Mouse (Mus musculus): ENCODE measurements around the gene Dab2ip. TPM values are rescaled to one million over a fixed set of nuclear protein-coding genes. Genes with fewer than 3 reads are reported as not detected.
A peak's percentile ranks its signal among the peaks of the same experiment; 100 is the strongest.

Gene Dab2ip
- polyA plus RNA-seq, 1 experiment from 2014 or later, result 27.0 TPM

DNA sequence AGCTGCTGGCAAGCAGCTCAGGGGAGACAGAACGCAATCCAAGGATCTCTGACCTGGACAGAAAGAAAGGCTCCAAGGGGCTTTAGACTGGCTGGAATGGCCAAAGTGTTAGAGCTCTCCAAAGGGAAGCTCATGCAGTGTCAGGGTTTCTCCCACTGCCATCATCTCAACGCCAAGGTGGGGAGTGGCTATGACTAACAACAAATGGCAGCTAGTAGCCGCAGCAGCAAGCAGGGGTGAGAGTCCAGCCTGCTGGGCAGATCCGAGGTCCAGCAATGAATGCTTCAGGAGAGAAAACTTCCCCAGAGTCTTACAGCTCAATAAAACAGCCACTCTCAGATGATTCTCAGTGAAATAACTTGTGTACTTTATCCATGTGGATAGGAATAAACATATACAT, 8.9 kb upstream of the Dab2ip start:
- no peak for ATAC-seq
- no peak overlapping the region for H3K27ac ChIP-seq (ENCODE audit: low read length)
- no peak overlapping the region for H3K4me2 ChIP-seq (ENCODE audit: low read depth, low read length)
- H3K36me3 ChIP-seq (ENCODE audit: control insufficient read depth, insufficient read depth, low read length), result no peaks in the 10 kb centered on the region
- peaks cover 17% of the 10 kb centered on the region for H3K4me1 ChIP-seq (ENCODE audit: control insufficient read depth, insufficient read depth, low read length)
- WGBS, result 34% methylated on average over 4 of the region's 4 CpGs
- H3K4me3 ChIP-seq (ENCODE audit: low read length), result no peak overlapping the region
- H3K9ac ChIP-seq (ENCODE audit: low read depth, low read length), result no peak overlapping the region
- H3K9me3 ChIP-seq (ENCODE audit: control insufficient read depth, low read length), result no peaks in the 10 kb centered on the region
- H3K27me3 ChIP-seq (replicated peaks; ENCODE audit: control insufficient read depth, insufficient read depth, low read length), result no peaks in the 10 kb centered on the region

DNA sequence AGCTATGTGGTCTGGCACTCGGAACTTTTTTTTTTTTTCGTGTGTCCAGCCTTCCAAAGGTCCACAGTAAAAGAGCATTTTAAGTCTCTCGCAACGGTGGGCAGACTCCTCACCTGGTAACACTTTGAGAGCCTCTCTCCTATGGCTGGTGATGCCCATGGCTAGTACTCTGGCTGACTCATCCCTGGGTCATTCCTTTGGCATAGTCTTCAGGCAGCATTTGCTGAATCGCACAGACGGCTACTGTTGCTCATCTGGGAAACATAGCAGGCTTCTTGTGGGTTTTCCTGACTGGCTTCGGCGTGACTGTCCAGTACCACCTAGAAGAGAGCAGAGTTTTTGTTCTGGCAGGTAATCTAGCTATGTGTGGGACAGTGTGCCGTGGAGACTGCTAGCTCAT, 8.0 kb upstream of the Dab2ip start:
- H3K36me3 ChIP-seq (ENCODE audit: control insufficient read depth, insufficient read depth, low read length), result no peaks in the 10 kb centered on the region
- no peak for ATAC-seq
- H3K9ac ChIP-seq (ENCODE audit: low read depth, low read length), result no peak overlapping the region
- H3K27me3 ChIP-seq (replicated peaks; ENCODE audit: control insufficient read depth, insufficient read depth, low read length), result no peaks in the 10 kb centered on the region
- no peak overlapping the region for H3K4me3 ChIP-seq (ENCODE audit: low read length)
- no peak overlapping the region for H3K4me2 ChIP-seq (ENCODE audit: low read depth, low read length)
- H3K27ac ChIP-seq (ENCODE audit: low read length), result no peak overlapping the region
- H3K9me3 ChIP-seq (ENCODE audit: control insufficient read depth, low read length), result no peaks in the 10 kb centered on the region
- H3K4me1 ChIP-seq (ENCODE audit: control insufficient read depth, insufficient read depth, low read length), result peaks cover 12% of the 10 kb centered on the region
- WGBS, result 83% methylated on average over 9 of the region's 9 CpGs

DNA sequence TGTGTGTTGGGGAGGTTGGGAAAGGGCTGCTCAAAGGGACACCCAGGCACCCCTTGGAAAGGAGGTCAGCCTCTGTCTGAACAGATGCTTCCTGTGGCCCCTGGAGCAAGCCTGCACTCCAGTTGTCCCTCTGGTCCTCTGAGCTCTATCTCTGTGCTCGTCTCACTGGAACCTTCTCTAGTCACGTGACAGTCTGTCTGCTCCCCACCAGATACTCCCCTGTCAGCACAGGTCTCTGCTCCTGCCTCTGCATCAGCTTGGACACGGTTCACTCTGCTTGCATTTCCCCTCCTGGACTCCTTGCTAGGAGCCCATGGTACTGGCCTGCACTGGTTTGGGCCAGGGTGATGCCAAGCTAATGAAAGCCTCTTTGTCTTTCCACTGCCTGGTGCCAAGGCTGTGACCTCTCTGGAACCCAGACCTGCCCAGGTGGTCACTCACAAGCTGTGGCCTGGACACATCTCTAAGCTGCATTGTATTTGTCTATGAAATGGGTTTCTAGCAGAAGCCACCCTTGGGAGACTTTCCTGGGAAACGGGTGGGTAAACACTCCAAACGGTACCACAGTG, 1.1 kb upstream of the Dab2ip start:
- no peak for ATAC-seq
- no peak overlapping the region for H3K4me2 ChIP-seq (ENCODE audit: low read depth, low read length)
- H3K27ac ChIP-seq (ENCODE audit: low read length), result no peak overlapping the region
- WGBS, result 52% methylated on average over 5 of the region's 5 CpGs
- H3K9me3 ChIP-seq (ENCODE audit: control insufficient read depth, low read length), result no peaks in the 10 kb centered on the region
- H3K4me1 ChIP-seq (ENCODE audit: control insufficient read depth, insufficient read depth, low read length), result peaks cover 14% of the 10 kb centered on the region; the same call in 1 of the 2 replicates
- H3K36me3 ChIP-seq (ENCODE audit: control insufficient read depth, insufficient read depth, low read length), result no peaks in the 10 kb centered on the region
- H3K4me3 ChIP-seq (ENCODE audit: low read length), result no peak overlapping the region
- no peaks in the 10 kb centered on the region for H3K27me3 ChIP-seq (replicated peaks; ENCODE audit: control insufficient read depth, insufficient read depth, low read length)
- no peak overlapping the region for H3K9ac ChIP-seq (ENCODE audit: low read depth, low read length)

GRCm38 (mm10) chr2:35558826-35559550, 922 bp downstream of the Dab2ip start:
- WGBS, result 61% methylated on average over 4 of the region's 4 CpGs
- Histone ChIP-seq H3K9me3 (ENCODE audit: control insufficient read depth, low read length) (no peaks in the 10 kb centered on the region), H3K27me3 (replicated peaks; ENCODE audit: control insufficient read depth, insufficient read depth, low read length) (no peaks in the 10 kb centered on the region), H3K9ac (ENCODE audit: low read depth, low read length) (peak overlapping the region; percentile 62), H3K4me3 (ENCODE audit: low read length) (peak overlapping the region; percentile 36), H3K4me2 (ENCODE audit: low read depth, low read length) (peak overlapping the region; percentile 44), H3K36me3 (ENCODE audit: control insufficient read depth, insufficient read depth, low read length) (no peaks in the 10 kb centered on the region), H3K4me1 (ENCODE audit: control insufficient read depth, insufficient read depth, low read length) (peaks cover 14% of the 10 kb centered on the region; the same call in 1 of the 2 replicates), H3K27ac (ENCODE audit: low read length) (peak overlapping the region; percentile 81)
- ATAC-seq, result 0 out of 2 replicates have a peak, but pooled peaks have one; percentile 15

GRCm38 (mm10) chr2:35559551-35559835, 1.4 kb downstream of the Dab2ip start:
- WGBS, result 38% methylated on average over 2 of the region's 2 CpGs
- Histone ChIP-seq H3K4me3 (ENCODE audit: low read length) (peak overlapping the region; percentile 36; the same call in 1 of the 2 replicates), H3K9ac (ENCODE audit: low read depth, low read length) (peak overlapping the region; percentile 62), H3K27me3 (replicated peaks; ENCODE audit: control insufficient read depth, insufficient read depth, low read length) (no peaks in the 10 kb centered on the region), H3K27ac (ENCODE audit: low read length) (peak overlapping the region; percentile 81), H3K4me2 (ENCODE audit: low read depth, low read length) (0 out of 2 replicates have a peak overlapping the region, but pooled peaks have one; percentile 13), H3K4me1 (ENCODE audit: control insufficient read depth, insufficient read depth, low read length) (peaks cover 14% of the 10 kb centered on the region; the same call in 1 of the 2 replicates), H3K9me3 (ENCODE audit: control insufficient read depth, low read length) (no peaks in the 10 kb centered on the region), H3K36me3 (ENCODE audit: control insufficient read depth, insufficient read depth, low read length) (no peaks in the 10 kb centered on the region)
- 0 out of 2 replicates have a peak, but pooled peaks have one; percentile 28 for ATAC-seq

DNA sequence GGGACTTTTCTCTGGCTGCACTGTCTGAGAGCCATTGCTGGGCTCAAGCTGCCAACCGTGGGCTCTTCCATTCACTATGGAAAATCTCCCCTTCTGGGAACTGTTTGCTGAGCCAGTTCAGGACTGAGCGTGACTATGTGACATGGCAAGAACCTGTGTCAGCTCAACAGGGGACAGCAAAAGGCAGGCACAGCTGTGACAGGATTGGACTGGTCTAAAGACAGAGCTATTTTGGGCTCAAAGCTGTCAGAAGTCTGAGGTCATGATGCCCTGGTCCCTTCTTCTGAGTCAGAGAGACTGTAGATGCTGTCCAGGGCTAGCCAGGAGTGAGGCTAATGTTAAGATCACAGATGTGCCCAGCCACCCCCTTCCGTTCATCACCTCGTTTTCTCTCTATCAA, 5.7 kb downstream of the Dab2ip start:
- WGBS, result 75% methylated on average over 4 of the region's 4 CpGs

GRCm38 (mm10) chr2:35565051-35565836, 7.2 kb downstream of the Dab2ip start:
- H3K4me3 ChIP-seq (ENCODE audit: low read length), result no peak overlapping the region
- no peaks in the 10 kb centered on the region for H3K9me3 ChIP-seq (ENCODE audit: control insufficient read depth, low read length)
- ATAC-seq, result no peak
- H3K36me3 ChIP-seq (ENCODE audit: control insufficient read depth, insufficient read depth, low read length), result no peaks in the 10 kb centered on the region
- peaks cover 18% of the 10 kb centered on the region for H3K4me1 ChIP-seq (ENCODE audit: control insufficient read depth, insufficient read depth, low read length)
- 91% methylated on average over 6 of the region's 6 CpGs for WGBS
- H3K27me3 ChIP-seq (replicated peaks; ENCODE audit: control insufficient read depth, insufficient read depth, low read length), result no peaks in the 10 kb centered on the region
- H3K9ac ChIP-seq (ENCODE audit: low read depth, low read length), result no peak overlapping the region
- no peak overlapping the region for H3K27ac ChIP-seq (ENCODE audit: low read length)
- no peak overlapping the region for H3K4me2 ChIP-seq (ENCODE audit: low read depth, low read length)

More for the DNA sequence above, 5.7 kb downstream of the Dab2ip start:
- Histone ChIP-seq H3K9me3 (ENCODE audit: control insufficient read depth, low read length) (no peaks in the 10 kb centered on the region), H3K9ac (ENCODE audit: low read depth, low read length) (no peak overlapping the region), H3K4me2 (ENCODE audit: low read depth, low read length) (no peak overlapping the region), H3K4me3 (ENCODE audit: low read length) (no peak overlapping the region), H3K27ac (ENCODE audit: low read length) (no peak overlapping the region), H3K4me1 (ENCODE audit: control insufficient read depth, insufficient read depth, low read length) (peaks cover 24% of the 10 kb centered on the region), H3K27me3 (replicated peaks; ENCODE audit: control insufficient read depth, insufficient read depth, low read length) (no peaks in the 10 kb centered on the region), H3K36me3 (ENCODE audit: control insufficient read depth, insufficient read depth, low read length) (no peaks in the 10 kb centered on the region)
- ATAC-seq, result no peak

- H3K4me2 ChIP-seq (ENCODE audit: low read depth, low read length), result no peak overlapping the region
- WGBS, result 75% methylated on average over 11 of the region's 11 CpGs
- no peak overlapping the region for H3K27ac ChIP-seq (ENCODE audit: low read length)
- no peak overlapping the region for H3K9ac ChIP-seq (ENCODE audit: low read depth, low read length)
- no peaks in the 10 kb centered on the region for H3K9me3 ChIP-seq (ENCODE audit: control insufficient read depth, low read length)
- H3K4me1 ChIP-seq (ENCODE audit: control insufficient read depth, insufficient read depth, low read length), result peaks cover 18% of the 10 kb centered on the region
- H3K27me3 ChIP-seq (replicated peaks; ENCODE audit: control insufficient read depth, insufficient read depth, low read length), result no peaks in the 10 kb centered on the region
- no peaks in the 10 kb centered on the region for H3K36me3 ChIP-seq (ENCODE audit: control insufficient read depth, insufficient read depth, low read length)
- no peak overlapping the region for H3K4me3 ChIP-seq (ENCODE audit: low read length)
- peak; percentile 26 for ATAC-seq
Measured at GRCm38 (mm10) chr2:35566957-35567693, 9.1 kb downstream of the Dab2ip start.

DNA sequence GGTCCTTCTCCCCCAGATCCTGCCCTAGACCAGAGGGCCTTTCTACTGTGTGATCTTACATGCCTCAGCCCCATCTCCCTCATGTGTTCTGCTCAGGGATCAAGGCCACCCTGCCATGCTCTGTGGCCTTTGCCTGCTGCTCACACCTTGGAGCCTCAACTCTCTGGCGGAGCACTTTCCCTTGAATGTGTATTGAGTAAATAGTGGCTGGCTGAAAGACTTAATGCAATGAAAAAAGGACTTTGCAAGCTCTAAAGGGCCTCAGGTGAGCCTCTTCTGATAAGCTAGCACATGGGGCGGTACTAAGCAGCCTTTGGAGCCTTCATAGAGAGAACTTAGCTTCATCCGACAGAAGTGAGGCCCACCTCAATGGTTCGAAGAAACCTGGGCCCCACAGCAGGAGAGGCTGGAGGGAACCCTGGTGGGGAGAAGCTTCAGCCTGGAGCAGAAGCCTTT, 9.7 kb downstream of the Dab2ip start:
- WGBS, result 66% methylated on average over 4 of the region's 4 CpGs
- H3K4me3 ChIP-seq (ENCODE audit: low read length), result no peak overlapping the region
- H3K4me2 ChIP-seq (ENCODE audit: low read depth, low read length), result no peak overlapping the region
- no peaks in the 10 kb centered on the region for H3K36me3 ChIP-seq (ENCODE audit: control insufficient read depth, insufficient read depth, low read length)
- H3K27me3 ChIP-seq (replicated peaks; ENCODE audit: control insufficient read depth, insufficient read depth, low read length), result no peaks in the 10 kb centered on the region
- H3K9ac ChIP-seq (ENCODE audit: low read depth, low read length), result no peak overlapping the region
- no peaks in the 10 kb centered on the region for H3K9me3 ChIP-seq (ENCODE audit: control insufficient read depth, low read length)
- H3K4me1 ChIP-seq (ENCODE audit: control insufficient read depth, insufficient read depth, low read length), result peaks cover 18% of the 10 kb centered on the region
- peak; percentile 88 for ATAC-seq
- peak overlapping the region; percentile 52 for H3K27ac ChIP-seq (ENCODE audit: low read length)
